Comparison of ENCODE assay signal across 16 mouse cellular contexts in genomic region chr12:17701131-17701720, GRCm38 (mm10). TPM values are rescaled to one million over a fixed set of nuclear protein-coding genes. Genes with fewer than 3 reads are reported as not detected.
DNase-seq lines count a peak whose midpoint lies in the region; ATAC-seq and TF ChIP-seq lines count a peak whose summit lies in the region.
"Had no signal": no experiment of that assay in that cellular context is flagged by ENCODE, and none has a peak within 500 bp of the region (broad histone marks: within the 10 kb centered on the region; RNA-seq: fewer than 3 reads in every experiment).

No protein-coding gene starts in this region.

- no peak overlapping the region for H3K27ac ChIP-seq in heart, embryonic 12.5 days (ENCODE audit: poor library complexity, severe bottlenecking)
- H3K27ac ChIP-seq in liver, postnatal 0 days (ENCODE audit: low read depth) = peak overlapping the region; percentile 78
- H3K27ac ChIP-seq: forebrain, embryonic 15.5 days; hindbrain, embryonic 13.5 days; neural tube, embryonic 12.5 days had no signal

- no peak for ATAC-seq in heart, embryonic 12.5 days (ENCODE audit: insufficient number of reproducible peaks, low FRiP score)
- no peak for ATAC-seq in megakaryocyte, adult 5-6 weeks (ENCODE audit: poor library complexity, severe bottlenecking)
- no peak for ATAC-seq in liver, postnatal 0 days
- ATAC-seq: forebrain, embryonic 15.5 days had no signal

- TF ChIP-seq CTCF in liver, postnatal 0 days (IDR thresholded peaks at IDR 0.05; ENCODE audit: low read depth) = no peak

- peak; percentile 94 for DNase-seq in heart, adult 11 months
- DNase-seq in kidney, postnatal 14 days = peak; percentile 26
- DNase-seq in kidney, adult 11 months = no peak
- no peak for DNase-seq in liver, postnatal 0 days
- DNase-seq in layer of hippocampus, adult 8-10 months (ENCODE audit: low spot score in 2 of 2) = no peak
- DNase-seq: left cerebral cortex, postnatal 4 days; thymus, adult 2 months had no signal

- H3K4me3 ChIP-seq in heart, embryonic 12.5 days = no peak overlapping the region
- H3K4me3 ChIP-seq in megakaryocyte, embryonic 14.5 days (replicated peaks) = peak overlapping the region; percentile 2
- no peak overlapping the region for H3K4me3 ChIP-seq in liver, postnatal 0 days (ENCODE audit: low read depth, low read length)
- H3K4me3 ChIP-seq: forebrain, embryonic 15.5 days; heart, embryonic 15.5 days; hindbrain, embryonic 13.5 days; liver, embryonic 15.5 days; neural tube, embryonic 12.5 days; stomach, embryonic 15.5 days had no signal

- 73% methylated on average over 5 of the region's 5 CpGs for WGBS in heart, embryonic 12.5 days
- WGBS in liver, postnatal 0 days (ENCODE audit: insufficient replicate concordance) = 61% methylated on average over 5 of the region's 5 CpGs

- H3K4me2 ChIP-seq in heart, embryonic 12.5 days = no peak overlapping the region
- H3K4me2 ChIP-seq in liver, postnatal 0 days (ENCODE audit: low read depth, low read length) = peak overlapping the region; percentile 44; the same call in 1 of the 2 replicates
- H3K4me2 ChIP-seq: forebrain, embryonic 15.5 days; heart, embryonic 15.5 days; hindbrain, embryonic 13.5 days; liver, embryonic 15.5 days; neural tube, embryonic 12.5 days; stomach, embryonic 15.5 days had no signal

- peaks cover 17% of the 10 kb centered on the region for H3K4me1 ChIP-seq in heart, embryonic 12.5 days (replicated peaks)
- peaks cover 79% of the 10 kb centered on the region for H3K4me1 ChIP-seq in megakaryocyte, embryonic 14.5 days
- H3K4me1 ChIP-seq in liver, postnatal 0 days (ENCODE audit: insufficient read depth) = peaks cover 52% of the 10 kb centered on the region

- no peaks in the 10 kb centered on the region for H3K36me3 ChIP-seq in heart, embryonic 12.5 days
- peaks cover 5% of the 10 kb centered on the region for H3K36me3 ChIP-seq in megakaryocyte, embryonic 14.5 days (replicated peaks; ENCODE audit: low read length)
- H3K36me3 ChIP-seq in liver, postnatal 0 days (replicated peaks; ENCODE audit: insufficient read depth, low read length) = no peaks in the 10 kb centered on the region
- H3K36me3 ChIP-seq: forebrain, embryonic 15.5 days; heart, embryonic 15.5 days; hindbrain, embryonic 13.5 days; liver, embryonic 15.5 days; neural tube, embryonic 12.5 days; stomach, embryonic 15.5 days had no signal

- H3K9ac ChIP-seq in heart, embryonic 12.5 days = no peak overlapping the region
- H3K9ac ChIP-seq in liver, postnatal 0 days (replicated peaks) = no peak overlapping the region
- H3K9ac ChIP-seq: forebrain, embryonic 15.5 days; heart, embryonic 15.5 days; hindbrain, embryonic 13.5 days; liver, embryonic 15.5 days; neural tube, embryonic 12.5 days; stomach, embryonic 15.5 days had no signal

- no peaks in the 10 kb centered on the region for H3K9me3 ChIP-seq in heart, embryonic 12.5 days (replicated peaks)
- H3K9me3 ChIP-seq in megakaryocyte, embryonic 14.5 days = no peaks in the 10 kb centered on the region
- H3K9me3 ChIP-seq in liver, postnatal 0 days (ENCODE audit: low read length) = no peaks in the 10 kb centered on the region
- H3K9me3 ChIP-seq: forebrain, embryonic 15.5 days; heart, embryonic 15.5 days; hindbrain, embryonic 13.5 days; liver, embryonic 15.5 days; neural tube, embryonic 12.5 days; stomach, embryonic 15.5 days had no signal

- no peak for TF ChIP-seq EP300 in liver, postnatal 0 days (IDR thresholded peaks at IDR 0.05; ENCODE audit: low read depth)

- no peaks in the 10 kb centered on the region for H3K27me3 ChIP-seq in heart, embryonic 12.5 days (replicated peaks)
- no peaks in the 10 kb centered on the region for H3K27me3 ChIP-seq in megakaryocyte, embryonic 14.5 days (replicated peaks)
- no peaks in the 10 kb centered on the region for H3K27me3 ChIP-seq in liver, postnatal 0 days (ENCODE audit: insufficient read depth, low read length)
- H3K27me3 ChIP-seq: forebrain, embryonic 15.5 days; heart, embryonic 15.5 days; hindbrain, embryonic 13.5 days; liver, embryonic 15.5 days; neural tube, embryonic 12.5 days; stomach, embryonic 15.5 days had no signal

RNA-seq across cellular contexts. Expression of gene Hpcal1, which starts 10.6 kb away (rescaled TPM):
- 19.9 and 22.1 TPM in 2 replicates for polyA plus RNA-seq in heart, embryonic 12.5 days (2016; fragmentation: Nextera tagmentation; extraction: Ambion mirVana)
- 27.1 and 40.6 TPM in 2 replicates for polyA plus RNA-seq in megakaryocyte, embryonic 14.5 days (2012; ENCODE audit: insufficient read depth, low replicate concordance)
- total RNA-seq in megakaryocyte, adult 5-6 weeks (2015) = 182 and 187 TPM in 2 replicates
- 63.8 and 76.0 TPM in 2 replicates for total RNA-seq in megakaryocyte, adult 5-6 weeks (2017)
- polyA plus RNA-seq in liver, postnatal 0 days (2015; fragmentation: Nextera tagmentation; extraction: Ambion mirVana) = 18.6 and 20.8 TPM in 2 replicates
- total RNA-seq in layer of hippocampus, adult 8-10 months (2022) = 10 to 100 TPM; 61.9 to 68.4 (median 66.1) TPM

Comparison
In these comparisons a context has a peak if more than half of its experiments do, and no peak if none do; other contexts are left out.
1. DNase-seq: peak in heart, adult 11 months (single experiment) and kidney, postnatal 14 days (single experiment); none in kidney, adult 11 months (single experiment), liver, postnatal 0 days (single experiment) and layer of hippocampus, adult 8-10 months (0 of 2).